Mouse (Mus musculus) lung, postnatal 0 days (tissue): ENCODE results near the gene Ccdc151.

Source experiments
- CTCF ChIP-seq: IDR thresholded peaks from 2 replicates; pipeline ENCODE4 v1.5.1; 2016; ENCODE audit warnings: antibody characterized with exemption, mild to moderate bottlenecking
- EP300 ChIP-seq: IDR thresholded peaks from 2 replicates; pipeline ENCODE4 v1.6.1; 2016; ENCODE audit warnings: antibody characterized with exemption, mild to moderate bottlenecking, control low read depth

GRCm38 (mm10) chr9:21983911-21984310 lies 18.5 kb downstream of the Ccdc151 start:
- TF ChIP-seq CTCF (no peak), EP300 (no peak)
